ENCODE assay signal across 34 mouse cellular contexts in genomic region chr17:34557411-34557810, GRCm38 (mm10). TPM values are rescaled to one million over a fixed set of nuclear protein-coding genes. Genes with fewer than 3 reads are reported as not detected.
DNase-seq lines count a peak whose midpoint lies in the region; ATAC-seq and TF ChIP-seq lines count a peak whose summit lies in the region.
"Had no signal": no experiment of that assay in that cellular context is flagged by ENCODE, and none has a peak within 500 bp of the region (broad histone marks: within the 10 kb centered on the region; RNA-seq: fewer than 3 reads in every experiment).

No protein-coding gene starts in this region.

- H3K27ac ChIP-seq in gastrocnemius, adult 2 months: peak overlapping the region; percentile 35
- H3K27ac ChIP-seq in heart, postnatal 0 days (ENCODE audit: low read depth): 0 out of 2 replicates have a peak overlapping the region, but pooled peaks have one; percentile 15
- peak overlapping the region; percentile 54 for H3K27ac ChIP-seq in lung, postnatal 0 days (ENCODE audit: low read length)
- H3K27ac ChIP-seq: embryonic facial prominence, embryonic 12.5 days; embryonic facial prominence, embryonic 15.5 days; heart, embryonic 15.5 days; hindbrain, embryonic 10.5 days; hindbrain, embryonic 13.5 days; intestine, embryonic 15.5 days had no signal

- no peak for DNase-seq in gastrocnemius, adult 2 months
- DNase-seq in gastrocnemius, adult 8-10 months (ENCODE audit: low spot score in 2 of 2): no peak
- no peak for DNase-seq in heart, postnatal 0 days (ENCODE audit: low spot score)
- no peak for DNase-seq in heart, postnatal 14 days
- no peak for DNase-seq in lung, postnatal 0 days (ENCODE audit: low spot score)
- DNase-seq in lung, adult 2 months: no peak
- no peak for DNase-seq in left cerebral cortex, postnatal 14 days (ENCODE audit: low spot score in 2 of 2)
- DNase-seq: adrenal gland, postnatal 10 days; cerebellum, adult 11 months; cerebellum, adult 2 months; cerebellum, adult 9-11 months; cerebellum, postnatal 25 days; forebrain, postnatal 0 days; gastrocnemius, postnatal 14 days; heart, postnatal 36 days; kidney, adult 11 months had no signal

- no peak for TF ChIP-seq CTCF in gastrocnemius, adult 2 months (IDR thresholded peaks at IDR 0.05)
- no peak for TF ChIP-seq CTCF in heart, postnatal 0 days (IDR thresholded peaks at IDR 0.05; ENCODE audit: low read depth)
- TF ChIP-seq CTCF in lung, postnatal 0 days (IDR thresholded peaks at IDR 0.05): no peak
- no peak for TF ChIP-seq CTCF in lung, adult 2 months (IDR thresholded peaks at IDR 0.05; ENCODE audit: insufficient read depth, low read length)

- TF ChIP-seq POLR2A in lung, adult 2 months (IDR thresholded peaks at IDR 0.05; ENCODE audit: borderline replicate concordance, extremely low read depth, low read depth, low read length): no peak

- H3K36me3 ChIP-seq in heart, postnatal 0 days (replicated peaks; ENCODE audit: control insufficient read depth, insufficient read depth, low read length): no peaks in the 10 kb centered on the region
- H3K36me3 ChIP-seq in lung, postnatal 0 days (ENCODE audit: insufficient read depth, low read length): no peaks in the 10 kb centered on the region
- H3K36me3 ChIP-seq: embryonic facial prominence, embryonic 12.5 days; embryonic facial prominence, embryonic 15.5 days; heart, embryonic 15.5 days; hindbrain, embryonic 10.5 days; hindbrain, embryonic 13.5 days; intestine, embryonic 15.5 days had no signal

- H3K4me3 ChIP-seq in gastrocnemius, adult 2 months: no peak overlapping the region
- H3K4me3 ChIP-seq in heart, postnatal 0 days (ENCODE audit: low read depth, low read length): no peak overlapping the region
- no peak overlapping the region for H3K4me3 ChIP-seq in lung, postnatal 0 days (ENCODE audit: low read depth, low read length)
- no peak overlapping the region for H3K4me3 ChIP-seq in lung, adult 2 months (replicated peaks; ENCODE audit: extremely low read depth, low read depth, low read length)
- H3K4me3 ChIP-seq: embryonic facial prominence, embryonic 12.5 days; embryonic facial prominence, embryonic 15.5 days; heart, embryonic 15.5 days; hindbrain, embryonic 10.5 days; hindbrain, embryonic 13.5 days; intestine, embryonic 15.5 days had no signal

- H3K4me1 ChIP-seq in heart, postnatal 0 days (ENCODE audit: control insufficient read depth, insufficient read depth): no peaks in the 10 kb centered on the region
- no peaks in the 10 kb centered on the region for H3K4me1 ChIP-seq in lung, postnatal 0 days (ENCODE audit: insufficient read depth, low read depth, low read length)
- H3K4me1 ChIP-seq in lung, adult 2 months (ENCODE audit: control insufficient read depth, insufficient read depth, low read length): peaks cover 9% of the 10 kb centered on the region
- H3K4me1 ChIP-seq: embryonic facial prominence, embryonic 12.5 days; embryonic facial prominence, embryonic 15.5 days; heart, embryonic 15.5 days; intestine, embryonic 15.5 days had no signal

- intact Hi-C loops in gastrocnemius, adult 2 months (cut with DNase I): loop anchor here (10.0 kb wide), 1 partner anchor 113 kb away; no protein-coding TSS in a partner anchor
- intact Hi-C loops in heart, postnatal 14 days (cut with DNase I): no loop called here
- intact Hi-C loops in left cerebral cortex, postnatal 14 days (cut with DNase I): loop anchor here (5.0 kb wide), 1 partner anchor 115 kb away; no protein-coding TSS in a partner anchor

- no peaks in the 10 kb centered on the region for H3K27me3 ChIP-seq in heart, postnatal 0 days (ENCODE audit: control insufficient read depth, insufficient read depth, low read length)
- H3K27me3 ChIP-seq in lung, postnatal 0 days (replicated peaks; ENCODE audit: insufficient read depth, low read length): no peaks in the 10 kb centered on the region
- H3K27me3 ChIP-seq: embryonic facial prominence, embryonic 12.5 days; embryonic facial prominence, embryonic 15.5 days; hindbrain, embryonic 13.5 days; intestine, embryonic 15.5 days had no signal

- no peak for TF ChIP-seq EP300 in heart, postnatal 0 days (IDR thresholded peaks at IDR 0.05; ENCODE audit: low read depth)
- TF ChIP-seq EP300 in lung, postnatal 0 days (IDR thresholded peaks at IDR 0.05): no peak

- no peaks in the 10 kb centered on the region for H3K9me3 ChIP-seq in heart, postnatal 0 days (replicated peaks; ENCODE audit: control insufficient read depth, low read length)
- H3K9me3 ChIP-seq in lung, postnatal 0 days (ENCODE audit: low read length): no peaks in the 10 kb centered on the region
- H3K9me3 ChIP-seq: embryonic facial prominence, embryonic 12.5 days; embryonic facial prominence, embryonic 15.5 days; heart, embryonic 15.5 days; hindbrain, embryonic 10.5 days; hindbrain, embryonic 13.5 days; intestine, embryonic 15.5 days had no signal

- H3K9ac ChIP-seq in heart, postnatal 0 days (replicated peaks; ENCODE audit: low read depth, low read length): no peak overlapping the region
- H3K9ac ChIP-seq in lung, postnatal 0 days (replicated peaks; ENCODE audit: low read depth): no peak overlapping the region
- H3K9ac ChIP-seq: embryonic facial prominence, embryonic 12.5 days; embryonic facial prominence, embryonic 15.5 days; forebrain, postnatal 0 days; heart, embryonic 15.5 days; hindbrain, embryonic 13.5 days; intestine, embryonic 15.5 days had no signal

- no peak for ATAC-seq in heart, postnatal 0 days (ENCODE audit: insufficient read depth, low read depth)
- ATAC-seq in lung, postnatal 0 days: no peak
- ATAC-seq: CD4-positive, CD25-positive, alpha-beta regulatory T cell, adult 4 months; forebrain, embryonic 14.5 days; forebrain, postnatal 0 days; hindbrain, embryonic 16.5 days; intestine, embryonic 15.5 days had no signal

- no peak overlapping the region for H3K4me2 ChIP-seq in heart, postnatal 0 days (ENCODE audit: low read depth, low read length)
- H3K4me2 ChIP-seq in lung, postnatal 0 days (replicated peaks; ENCODE audit: low read depth, low read length): no peak overlapping the region
- H3K4me2 ChIP-seq: embryonic facial prominence, embryonic 12.5 days; embryonic facial prominence, embryonic 15.5 days; heart, embryonic 11.5 days; heart, embryonic 15.5 days; hindbrain, embryonic 13.5 days; intestine, embryonic 15.5 days had no signal

- WGBS in heart, postnatal 0 days: 70% methylated on average over 11 of the region's 11 CpGs
- 58% methylated on average over 11 of the region's 11 CpGs for WGBS in lung, postnatal 0 days
- 78% methylated on average over 11 of the region's 11 CpGs for WGBS in lung, adult 2 months

RNA-seq across cellular contexts. Expression of gene Notch4, which starts 6.7 kb away (rescaled TPM):
- total RNA-seq in gastrocnemius, adult 2 months (2021): 10 to 100 TPM; 10.5 to 11.4 TPM
- total RNA-seq in gastrocnemius, adult 8-10 months (2022): 1 to 10 TPM; 4.6 to 8.2 (median 5.7) TPM
- total RNA-seq in heart, postnatal 0 days (2014; rRNA removed; ENCODE audit: low replicate concordance): 40.7 and 43.2 TPM in 2 replicates
- polyA plus RNA-seq in heart, postnatal 0 days (2015; fragmentation: Nextera tagmentation; extraction: Ambion mirVana): 6.3 and 6.8 TPM in 2 replicates
- 10 to 100 TPM; 47.9 to 52.6 TPM for total RNA-seq in heart, postnatal 14 days (2021)
- 21.1 and 24.8 TPM in 2 replicates for polyA plus RNA-seq in lung, postnatal 0 days (2015; fragmentation: Nextera tagmentation; extraction: Ambion mirVana)
- polyA plus RNA-seq in lung, adult 2 months (2012; rRNA removed): 105 and 168 TPM in 2 replicates
- total RNA-seq in left cerebral cortex, postnatal 14 days (2021): 10 to 100 TPM; 10.0 to 10.9 TPM

RNA-seq across cellular contexts. Expression of gene Gpsm3, which starts 32.2 kb away (rescaled TPM):
- 1 to 10 TPM; 1.8 to 2.4 TPM for total RNA-seq in gastrocnemius, adult 2 months (2021)
- 1 to 10 TPM in 1 of 4 experiments, under 1 TPM in 3; 0.53 to 1.8 (median 0.77) TPM for total RNA-seq in gastrocnemius, adult 8-10 months (2022)
- total RNA-seq in heart, postnatal 0 days (2014; rRNA removed; ENCODE audit: low replicate concordance): 0.53 and 3.1 TPM in 2 replicates
- 5.9 and 6.0 TPM in 2 replicates for polyA plus RNA-seq in heart, postnatal 0 days (2015; fragmentation: Nextera tagmentation; extraction: Ambion mirVana)
- total RNA-seq in heart, postnatal 14 days (2021): 1 to 10 TPM; 5.6 to 7.8 TPM
- 34.7 and 41.0 TPM in 2 replicates for polyA plus RNA-seq in lung, postnatal 0 days (2015; fragmentation: Nextera tagmentation; extraction: Ambion mirVana)
- polyA plus RNA-seq in lung, adult 2 months (2012; rRNA removed): 32.2 and 35.6 TPM in 2 replicates
- total RNA-seq in left cerebral cortex, postnatal 14 days (2021): 1 to 10 TPM; 3.2 to 3.4 TPM

RNA-seq across cellular contexts. Expression of gene Pbx2, which starts 33.7 kb away (rescaled TPM):
- 10 to 100 TPM; 14.0 to 14.6 TPM for total RNA-seq in gastrocnemius, adult 2 months (2021)
- total RNA-seq in gastrocnemius, adult 8-10 months (2022): 10 to 100 TPM in 3 of 4 experiments, 1 to 10 TPM in 1; 9.1 to 15.4 (median 13.8) TPM
- total RNA-seq in heart, postnatal 0 days (2014; rRNA removed; ENCODE audit: low replicate concordance): 42.6 and 59.1 TPM in 2 replicates
- polyA plus RNA-seq in heart, postnatal 0 days (2015; fragmentation: Nextera tagmentation; extraction: Ambion mirVana): 3.3 and 4.4 TPM in 2 replicates
- 10 to 100 TPM; 20.1 to 22.6 TPM for total RNA-seq in heart, postnatal 14 days (2021)
- 15.0 and 15.6 TPM in 2 replicates for polyA plus RNA-seq in lung, postnatal 0 days (2015; fragmentation: Nextera tagmentation; extraction: Ambion mirVana)
- polyA plus RNA-seq in lung, adult 2 months (2012; rRNA removed): 87.8 and 88.3 TPM in 2 replicates
- 10 to 100 TPM; 45.9 to 48.8 TPM for total RNA-seq in left cerebral cortex, postnatal 14 days (2021)

RNA-seq across cellular contexts. Expression of gene Ager, which starts 40.3 kb away (rescaled TPM):
- under 1 TPM in 1 of 2 experiments, not detected in 1; 0.31 TPM for total RNA-seq in gastrocnemius, adult 2 months (2021)
- under 1 TPM in 1 of 4 experiments, not detected in 3; 0.19 TPM for total RNA-seq in gastrocnemius, adult 8-10 months (2022)
- 2.7 and 5.8 TPM in 2 replicates for total RNA-seq in heart, postnatal 0 days (2014; rRNA removed; ENCODE audit: low replicate concordance)
- 0.85 and 1.9 TPM in 2 replicates for polyA plus RNA-seq in heart, postnatal 0 days (2015; fragmentation: Nextera tagmentation; extraction: Ambion mirVana)
- total RNA-seq in heart, postnatal 14 days (2021): 1 to 10 TPM; 1.0 to 1.2 TPM
- polyA plus RNA-seq in lung, postnatal 0 days (2015; fragmentation: Nextera tagmentation; extraction: Ambion mirVana): 3,782 and 4,046 TPM in 2 replicates
- 1,792 and 1,921 TPM in 2 replicates for polyA plus RNA-seq in lung, adult 2 months (2012; rRNA removed)
- 1 to 10 TPM in 1 of 2 experiments, under 1 TPM in 1; 0.87 to 1.2 TPM for total RNA-seq in left cerebral cortex, postnatal 14 days (2021)

RNA-seq across cellular contexts. Expression of gene Btnl6, which starts 40.3 kb away (rescaled TPM):
- not detected for total RNA-seq in gastrocnemius, adult 2 months (2021)
- total RNA-seq in gastrocnemius, adult 8-10 months (2022): not detected
- total RNA-seq in heart, postnatal 0 days (2014; rRNA removed; ENCODE audit: low replicate concordance): not detected in 2 replicates
- polyA plus RNA-seq in heart, postnatal 0 days (2015; fragmentation: Nextera tagmentation; extraction: Ambion mirVana): not detected in 2 replicates
- not detected for total RNA-seq in heart, postnatal 14 days (2021)
- polyA plus RNA-seq in lung, postnatal 0 days (2015; fragmentation: Nextera tagmentation; extraction: Ambion mirVana): 0.11 TPM in 1 of 2 replicates, not detected in the other
- 0.15 TPM in 1 of 2 replicates, not detected in the other for polyA plus RNA-seq in lung, adult 2 months (2012; rRNA removed)
- total RNA-seq in left cerebral cortex, postnatal 14 days (2021): not detected
- total RNA-seq: adrenal gland, postnatal 10 days; adrenal gland, postnatal 36 days; common myeloid progenitor, adult 5-6 weeks; forebrain, postnatal 0 days; gastrocnemius, postnatal 14 days; heart, adult 8-10 months; heart, postnatal 36 days; MEL had no signal
- polyA plus RNA-seq: C2C12; cerebellum, adult 2 months; embryonic facial prominence, embryonic 12.5 days; embryonic facial prominence, embryonic 15.5 days; forebrain, embryonic 11.5 days; forebrain, embryonic 14.5 days; forebrain, postnatal 0 days; frontal cortex, adult 2 months; gonadal fat pad, adult 2 months; heart, embryonic 11.5 days; heart, embryonic 15.5 days; hindbrain, embryonic 10.5 days; hindbrain, embryonic 13.5 days; hindbrain, embryonic 16.5 days had no signal
